Mouse (Mus musculus) CD4-positive, CD25-positive, alpha-beta regulatory T cell, adult 2 months (primary cell): ENCODE results near the gene Gpc3.

Experiments
- DNase-seq: peaks from one replicate; pipeline ENCODE4 v3.0.0-alpha.2; 2012; ENCODE audit warnings: low read depth, low spot score

The Gpc3 gene

DNA sequence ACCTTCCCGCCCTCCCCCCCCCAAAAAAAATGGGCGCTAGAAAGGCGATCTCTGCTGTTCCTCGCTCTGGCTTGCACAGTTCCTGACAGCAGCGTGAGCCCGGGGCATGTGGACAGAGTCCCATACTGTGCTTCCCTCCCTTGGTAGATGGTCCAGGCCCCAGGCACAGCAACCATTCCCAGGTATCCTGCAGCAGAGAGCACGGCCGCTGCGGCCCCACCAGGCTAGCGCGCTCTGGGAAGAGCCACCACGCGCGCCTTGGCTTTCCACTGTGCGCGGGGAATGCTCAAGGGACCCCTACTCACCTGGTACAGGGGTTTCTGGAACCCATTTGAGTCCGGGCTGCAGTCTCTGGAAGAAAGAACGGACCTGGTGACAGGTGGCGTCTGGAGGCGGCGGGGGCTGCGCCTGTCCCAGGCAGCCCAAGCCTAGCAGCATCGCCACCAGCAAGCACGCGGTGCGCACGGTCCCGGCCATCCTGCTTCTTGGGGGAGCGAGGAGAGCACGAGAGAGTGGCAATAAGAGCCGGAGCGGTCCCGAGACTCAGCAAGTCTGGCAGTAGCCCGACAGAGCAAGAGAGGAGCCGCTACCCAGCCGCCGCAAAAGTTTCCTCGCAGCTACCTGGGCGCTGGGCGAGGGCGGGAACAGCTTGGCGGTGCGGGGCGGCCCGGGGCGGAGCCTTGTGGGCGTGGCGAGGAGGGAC is at the start of gene Gpc3:
Gene Gpc3, minus strand, starts transcription at position 623 of the 703 bp plus-strand sequence.
- peak; percentile 31 for DNase-seq

DNA sequence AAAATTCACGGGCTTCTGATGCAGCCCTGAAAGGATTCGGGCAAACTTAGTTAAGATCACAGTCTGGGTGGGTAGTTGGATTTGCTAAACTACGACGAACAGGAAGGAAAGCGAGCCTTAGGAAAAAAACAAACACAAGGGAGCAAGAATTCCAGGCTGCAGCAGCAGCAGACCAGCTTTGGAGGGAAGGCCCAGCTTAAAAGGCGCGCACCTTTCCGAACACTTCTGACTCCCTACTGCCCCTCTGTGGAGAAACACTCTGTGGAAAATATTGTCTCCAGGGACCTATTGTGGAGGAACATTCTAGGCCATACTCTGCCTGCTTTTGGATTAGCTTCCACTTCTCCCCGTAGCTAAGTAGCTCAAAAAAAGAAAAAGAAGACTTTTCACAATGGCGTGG is 38.2 kb upstream of the Gpc3 start:
- DNase-seq: peak; percentile 3

DNA sequence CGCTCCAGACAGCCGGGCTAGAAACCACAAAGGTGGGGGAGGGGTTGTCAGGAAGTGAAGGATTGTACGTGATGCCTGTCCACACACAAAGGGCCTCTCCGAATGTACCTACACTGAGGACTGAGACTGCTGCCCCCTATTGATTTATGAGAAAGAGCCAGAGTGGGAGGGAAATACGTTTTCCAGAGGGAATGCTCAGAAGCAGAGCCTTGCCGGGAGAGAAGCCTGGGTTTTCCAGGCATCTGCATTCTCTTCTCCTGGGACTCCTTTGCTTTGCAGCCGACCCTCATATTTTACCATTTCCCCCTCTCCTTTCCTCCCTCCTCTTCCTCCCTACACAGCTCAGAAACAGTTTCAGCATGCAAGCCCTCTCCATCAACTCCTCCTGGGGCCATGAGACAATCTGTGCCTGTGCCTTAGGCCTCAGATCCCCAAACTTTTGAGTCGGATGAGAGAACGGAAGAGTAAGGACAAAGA is 37.8 kb upstream of the Gpc3 start:
- DNase-seq: peak; percentile 0

DNA sequence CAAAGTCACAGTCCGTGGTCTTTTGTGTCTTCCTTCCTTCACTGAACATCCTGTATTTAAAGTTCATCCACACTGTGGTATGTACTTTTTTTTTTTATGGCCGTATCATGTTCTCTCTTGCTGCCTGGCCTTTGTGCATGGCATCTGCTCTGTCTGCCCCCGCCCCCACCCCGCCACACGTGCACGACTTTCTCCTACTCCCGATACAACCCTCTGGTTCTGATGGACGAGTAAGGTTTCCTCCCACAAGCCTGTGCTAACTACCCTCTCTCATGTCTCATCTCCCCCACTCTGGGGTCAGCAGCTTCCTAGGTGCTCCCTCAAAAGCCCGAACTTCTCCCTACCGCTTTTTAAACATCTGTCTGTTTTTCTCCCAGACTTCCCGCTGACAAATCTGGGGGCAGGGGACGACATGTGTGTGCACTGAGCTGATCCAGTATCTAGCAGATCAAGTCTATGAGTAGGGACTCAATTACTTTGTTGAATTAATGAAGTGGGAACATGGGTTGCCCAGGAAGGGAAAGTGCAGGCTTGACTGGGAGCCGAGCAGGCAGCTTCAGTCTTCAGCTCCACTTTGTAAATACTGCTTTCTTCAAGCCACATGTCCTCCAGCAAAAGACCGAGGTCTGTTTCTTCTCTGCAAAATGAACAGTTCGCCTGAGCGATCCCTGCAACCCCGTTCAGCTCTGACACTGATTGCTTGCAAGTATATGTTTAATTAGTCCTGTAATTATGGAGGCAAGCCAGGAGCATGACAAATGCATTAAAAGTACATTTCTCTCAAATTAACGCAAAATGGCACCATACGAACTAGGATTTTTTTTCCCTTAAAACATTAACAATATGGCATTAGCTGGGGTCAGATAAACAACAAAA is 35.4 kb upstream of the Gpc3 start:
- no peak for DNase-seq

DNA sequence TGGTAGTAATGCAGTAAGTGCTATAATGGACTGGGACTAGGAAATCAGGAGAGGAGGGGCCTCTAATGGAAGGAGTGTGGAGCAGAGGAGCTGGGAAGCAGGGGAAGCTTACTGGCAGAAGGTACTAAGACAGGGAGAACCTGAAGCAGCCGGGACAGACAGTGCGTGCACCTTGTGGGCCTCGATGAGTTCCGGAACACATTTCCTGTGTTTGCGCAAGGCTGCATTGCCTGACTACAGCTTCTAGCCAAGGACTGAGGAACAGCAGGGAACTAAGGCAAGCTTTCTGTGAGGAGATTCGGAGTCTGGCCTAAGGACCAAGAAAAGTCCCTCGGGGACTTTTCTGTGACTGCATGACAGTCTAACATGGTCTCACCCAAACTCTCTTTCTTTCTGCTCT is 30.6 kb upstream of the Gpc3 start:
- DNase-seq: no peak

DNA sequence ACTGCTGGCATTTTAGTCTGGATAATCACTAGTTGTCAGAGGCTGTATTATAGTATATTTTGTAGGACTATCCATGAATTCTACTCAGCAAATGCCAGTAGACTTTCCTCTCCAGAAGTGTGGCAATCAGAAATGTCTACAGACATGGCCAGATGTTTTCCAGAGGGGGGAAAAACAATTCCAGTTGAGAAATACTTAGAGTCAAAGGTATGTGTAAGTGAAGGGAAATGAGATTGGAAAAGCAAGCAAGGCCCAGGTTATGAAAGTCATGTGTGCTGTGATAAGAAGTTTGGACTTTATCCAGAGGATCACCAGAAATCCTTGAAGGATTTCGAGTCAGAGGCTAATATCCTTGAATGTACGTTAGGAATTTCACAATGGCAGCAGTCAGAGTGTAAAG is 29.6 kb upstream of the Gpc3 start:
- no peak for DNase-seq

DNA sequence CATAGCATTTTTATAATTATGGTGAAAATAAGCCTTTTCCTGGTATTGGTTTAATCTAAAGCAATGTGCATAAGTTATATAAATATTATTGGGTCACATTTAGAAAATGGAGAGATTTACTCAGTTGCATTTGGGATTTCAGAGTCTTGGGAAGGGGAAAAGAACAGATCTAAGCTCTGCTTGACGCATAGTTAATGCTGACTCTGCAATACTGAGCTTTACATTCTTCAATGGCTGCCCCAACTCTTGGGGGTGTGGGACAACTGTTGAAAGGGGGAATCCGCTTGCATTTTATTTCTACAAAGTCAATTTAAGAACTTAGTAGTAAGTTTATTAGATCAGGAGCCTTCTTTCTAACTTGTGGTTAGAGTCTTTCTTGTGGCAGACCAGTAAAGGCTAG is 28.4 kb upstream of the Gpc3 start:
- no peak for DNase-seq

DNA sequence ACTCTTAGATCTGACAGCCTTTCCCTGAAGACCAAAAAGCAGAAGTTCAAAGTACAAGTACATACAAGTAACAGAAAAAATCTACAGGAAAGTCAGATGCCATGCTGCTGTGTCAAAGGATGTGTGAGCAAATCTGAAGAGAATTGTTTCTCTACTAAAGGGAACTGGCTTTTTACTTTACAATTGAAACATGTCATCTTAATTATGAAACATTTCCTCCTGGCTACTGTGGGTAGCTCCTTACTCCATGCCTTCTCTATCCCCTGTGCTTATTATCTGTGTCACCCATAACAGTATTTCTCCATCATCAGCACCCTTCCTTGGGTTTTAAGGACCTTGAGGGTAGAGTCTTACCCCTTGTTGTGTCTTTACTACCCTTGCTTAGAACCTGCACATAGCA is 23.7 kb upstream of the Gpc3 start:
- no peak for DNase-seq

DNA sequence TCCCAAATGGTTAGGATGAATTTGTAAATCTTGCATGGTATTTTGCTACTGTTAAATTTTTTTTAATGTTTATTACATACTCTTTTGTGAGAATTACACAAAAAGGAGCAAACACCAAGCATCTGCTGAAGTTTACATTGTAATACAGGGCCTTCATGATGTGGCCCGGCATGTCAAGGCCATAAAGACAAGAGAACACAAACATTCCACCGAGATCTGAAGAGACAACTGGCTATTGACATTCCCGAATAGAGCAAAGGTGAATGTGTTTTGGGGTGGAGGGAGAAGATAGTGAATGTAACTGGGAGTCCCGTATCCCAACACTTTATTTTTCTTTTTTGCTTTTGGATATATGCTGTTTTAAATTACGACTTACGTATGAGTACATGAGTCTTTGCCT is 20.2 kb upstream of the Gpc3 start:
- DNase-seq: no peak

DNA sequence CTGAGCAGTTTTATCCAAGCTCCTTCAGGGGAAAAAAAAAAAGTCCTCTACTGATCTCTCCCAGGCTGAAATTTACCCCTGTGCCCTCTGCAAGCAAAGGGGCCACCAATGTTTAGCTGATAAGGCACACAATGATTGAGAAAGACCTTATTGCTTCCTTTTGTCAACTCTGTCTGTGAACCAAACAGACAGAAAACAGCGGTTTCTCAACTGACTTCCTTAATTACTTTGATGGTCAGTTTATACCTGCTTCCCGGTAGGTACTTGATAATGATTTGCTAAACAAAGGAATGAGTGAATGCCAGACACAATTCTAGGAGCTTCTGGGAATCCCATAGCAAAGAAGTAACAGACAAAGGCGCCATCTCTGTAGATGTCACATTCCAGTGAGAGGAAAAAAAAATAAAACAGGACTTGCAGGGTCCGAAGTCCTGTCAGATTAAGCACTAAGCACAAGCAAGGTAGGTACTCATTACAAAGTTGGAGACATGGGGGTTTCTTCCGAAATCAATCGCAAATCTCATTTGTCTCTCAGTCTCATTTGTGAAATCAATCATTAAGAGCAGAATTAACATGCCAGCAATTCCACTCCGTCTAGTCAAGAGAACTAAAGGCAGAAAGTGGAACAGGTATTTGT is 19.1 kb upstream of the Gpc3 start:
- no peak for DNase-seq

DNA sequence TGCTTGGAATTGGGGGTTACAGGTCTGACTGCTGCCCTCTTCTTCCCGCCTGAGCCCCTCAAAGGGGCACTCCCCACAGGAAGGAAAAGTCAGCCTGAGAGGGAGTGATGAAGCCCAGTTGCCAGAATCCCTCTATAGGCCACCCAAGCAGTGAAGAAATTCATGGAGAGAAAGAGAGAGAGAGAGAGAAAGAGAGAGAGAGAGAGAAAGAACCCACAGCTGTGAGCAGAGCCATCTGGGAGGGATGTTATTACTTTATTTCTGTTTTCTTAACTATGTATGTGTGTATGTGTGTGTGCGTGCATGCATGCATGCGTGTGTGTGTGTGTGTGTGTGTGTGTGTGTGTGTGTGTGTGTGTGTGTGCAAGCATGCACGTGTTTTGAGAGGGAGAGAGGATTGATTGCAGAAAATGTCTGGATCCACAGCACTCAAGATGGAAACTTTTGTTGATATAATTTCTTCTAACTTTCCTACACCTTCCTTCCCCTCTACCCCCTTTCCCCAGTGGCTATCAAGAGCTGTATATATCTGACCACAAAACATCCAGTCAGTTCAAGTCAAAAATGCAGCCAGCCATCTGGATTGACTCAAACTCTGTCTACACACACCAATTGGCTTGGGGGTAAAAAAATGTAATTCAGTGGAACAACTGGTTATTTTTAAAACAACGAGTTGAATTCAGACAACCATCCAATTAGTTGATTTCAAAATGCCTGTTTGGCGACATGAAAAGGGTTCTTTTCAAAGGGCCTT is 13.4 kb upstream of the Gpc3 start:
- no peak for DNase-seq

DNA sequence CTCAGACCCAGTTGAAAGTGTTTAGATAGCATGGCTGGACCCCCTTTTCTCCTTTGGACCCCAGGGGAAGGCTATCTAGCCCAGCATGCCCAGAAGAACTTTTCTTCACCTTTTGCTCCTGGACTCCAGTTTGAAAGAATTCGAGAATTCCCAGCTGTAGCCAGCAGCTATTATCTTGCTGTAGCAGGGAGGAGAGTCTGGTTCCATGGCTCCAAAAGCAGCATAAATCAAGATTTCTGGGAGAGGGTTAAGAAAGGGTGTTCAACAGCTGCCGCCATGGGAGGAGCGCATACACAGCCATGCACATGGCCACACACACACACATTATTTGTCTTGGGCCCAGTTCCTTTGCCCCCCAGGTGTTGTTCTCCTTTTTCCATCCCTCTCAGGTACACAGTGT is 4.1 kb upstream of the Gpc3 start:
- DNase-seq: no peak

DNA sequence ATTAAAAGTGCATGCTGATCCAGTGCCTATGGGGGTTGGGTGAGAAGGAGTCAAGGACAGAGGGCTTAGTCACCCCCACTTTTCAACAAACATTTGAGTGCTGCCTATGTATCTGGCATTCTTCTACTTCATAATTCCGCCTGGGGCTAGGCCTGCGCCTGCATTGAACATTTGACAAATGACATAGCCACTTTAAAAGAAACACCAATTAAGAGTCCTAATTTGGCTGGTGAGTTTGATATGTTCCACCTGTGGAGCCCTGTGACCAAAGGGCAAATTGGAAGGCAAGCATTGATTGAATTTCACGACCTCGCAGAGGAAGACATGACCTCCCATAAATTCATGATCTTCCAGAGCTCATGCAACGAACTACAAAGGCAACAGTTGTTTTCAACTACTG is 2.4 kb upstream of the Gpc3 start:
- no peak for DNase-seq

DNA sequence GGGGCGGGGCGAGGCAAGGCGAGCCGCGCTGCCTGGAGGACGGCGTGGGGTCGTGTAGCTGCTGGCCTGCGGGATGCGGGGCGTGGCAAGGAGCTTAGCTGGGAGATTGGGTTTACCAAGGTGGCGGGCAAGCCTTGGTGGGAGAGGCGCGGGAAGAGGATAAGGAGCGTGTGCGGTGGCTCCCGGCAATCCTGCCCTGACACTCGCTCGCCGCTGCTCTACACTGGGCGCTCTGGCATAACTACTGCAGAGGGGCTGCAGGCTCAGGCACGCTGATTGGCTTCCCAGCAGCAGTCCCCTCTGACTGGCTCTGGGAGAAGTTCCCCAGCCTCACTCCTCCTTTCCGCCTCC is 256 bp upstream of the Gpc3 start:
- no peak for DNase-seq

DNA sequence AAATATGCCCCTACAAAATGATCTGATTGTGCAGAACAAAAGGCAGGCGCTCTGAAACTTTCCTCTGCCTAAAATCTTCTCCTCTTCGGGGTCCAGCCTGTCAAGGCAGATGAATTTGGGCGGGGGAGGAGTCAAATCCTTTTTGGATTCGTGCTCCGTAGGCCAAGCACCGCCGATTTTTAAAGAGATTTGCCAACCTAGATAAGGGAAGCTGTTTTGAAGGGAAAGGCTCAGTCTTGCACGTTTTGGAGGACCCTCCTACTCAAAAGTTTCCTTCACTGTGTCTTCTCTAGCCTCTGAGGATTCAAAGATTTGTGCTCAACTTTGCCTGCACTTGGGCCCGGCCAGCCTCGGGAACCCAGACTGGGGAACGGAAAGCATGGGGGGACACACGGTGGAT is 944 bp downstream of the Gpc3 start:
- no peak for DNase-seq

DNA sequence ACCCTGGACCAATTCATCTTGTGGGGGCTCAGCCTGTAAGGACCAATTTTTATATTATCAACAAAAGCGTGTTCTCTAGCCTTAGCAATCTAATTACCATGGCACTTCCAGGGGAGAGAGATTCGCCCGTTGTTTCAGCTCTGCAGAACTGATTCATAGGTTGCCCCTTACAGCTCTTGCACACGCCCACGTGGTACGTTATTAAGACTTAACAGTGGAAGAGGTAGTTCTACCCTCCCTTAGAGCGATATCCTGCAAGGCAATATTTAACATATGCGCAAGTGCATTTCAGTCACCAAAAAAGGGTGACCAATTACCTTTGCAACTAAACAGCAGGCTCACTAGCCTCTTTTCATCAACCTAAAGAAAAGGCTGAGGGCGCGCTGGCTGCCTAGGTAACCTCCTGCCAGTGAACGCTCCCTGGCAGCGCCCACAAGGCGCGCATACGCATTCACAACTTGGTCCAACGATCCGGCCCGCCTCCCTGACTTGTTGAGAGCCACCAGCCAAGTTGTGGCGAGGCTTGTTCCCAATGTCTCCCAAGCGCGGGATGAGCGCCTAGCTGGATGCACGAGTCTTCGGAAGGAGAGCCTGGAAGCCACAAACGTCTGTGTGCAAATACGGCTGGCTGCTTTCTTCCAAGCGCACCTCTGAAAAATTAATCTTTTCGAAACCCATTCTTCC is 1.6 kb downstream of the Gpc3 start:
- no peak for DNase-seq

DNA sequence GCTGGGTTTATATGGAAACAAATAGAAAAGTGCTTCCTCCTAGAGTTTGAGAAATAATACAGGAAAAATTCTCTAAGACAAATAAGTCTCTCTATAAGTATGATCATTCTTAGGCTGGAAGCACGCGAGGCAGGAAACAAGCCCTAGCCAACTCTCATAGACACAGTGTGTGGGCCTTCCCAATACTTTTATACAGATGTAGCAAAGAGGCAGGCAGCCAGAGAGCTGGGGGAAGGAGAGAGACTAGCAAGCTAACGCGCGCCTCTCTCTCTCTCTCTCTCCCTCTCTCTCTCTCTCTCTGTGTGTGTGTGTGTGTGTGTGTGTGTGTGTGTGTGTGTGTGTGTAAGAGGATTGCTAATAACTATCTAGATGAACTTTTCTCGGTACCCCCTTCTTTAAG is 2.2 kb downstream of the Gpc3 start:
- DNase-seq: no peak

DNA sequence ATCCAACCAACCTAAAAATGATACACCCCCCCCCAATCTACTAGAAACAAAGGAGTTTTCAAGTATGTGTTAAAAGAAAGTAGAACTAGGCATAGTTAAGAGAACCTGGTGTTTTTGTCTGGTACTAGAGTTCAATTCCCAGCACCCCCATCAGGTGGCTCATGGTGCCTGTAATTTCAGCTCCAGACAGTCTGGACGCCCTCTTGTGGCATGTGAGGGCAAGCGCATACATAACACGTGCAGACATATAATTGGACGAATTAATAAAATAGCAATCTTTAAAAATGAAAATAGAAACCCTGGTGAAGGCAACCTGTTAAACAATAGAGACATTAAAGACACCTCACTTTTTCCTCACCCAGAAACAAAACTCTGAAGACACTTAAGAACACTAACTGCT is 10.6 kb downstream of the Gpc3 start:
- DNase-seq: no peak

DNA sequence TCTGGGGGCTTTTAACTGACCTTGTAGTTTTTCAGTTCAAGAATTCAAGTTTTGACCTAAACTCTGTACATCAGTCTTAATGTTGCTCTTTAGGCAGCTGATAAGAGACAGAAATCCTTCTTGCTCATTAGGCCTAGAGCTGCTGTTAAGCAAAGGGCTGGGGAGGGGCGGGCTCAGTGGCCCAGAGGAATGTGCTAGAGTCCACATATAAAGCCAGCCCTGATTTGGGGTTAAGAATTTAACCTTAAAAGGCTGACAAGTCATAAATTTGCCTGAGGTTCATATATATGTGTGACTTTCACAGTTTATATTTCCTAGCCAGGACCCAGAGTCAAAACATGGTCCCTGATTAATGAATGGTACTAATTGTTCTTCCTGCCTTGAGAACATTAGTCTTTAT is 14.5 kb downstream of the Gpc3 start:
- no peak for DNase-seq

DNA sequence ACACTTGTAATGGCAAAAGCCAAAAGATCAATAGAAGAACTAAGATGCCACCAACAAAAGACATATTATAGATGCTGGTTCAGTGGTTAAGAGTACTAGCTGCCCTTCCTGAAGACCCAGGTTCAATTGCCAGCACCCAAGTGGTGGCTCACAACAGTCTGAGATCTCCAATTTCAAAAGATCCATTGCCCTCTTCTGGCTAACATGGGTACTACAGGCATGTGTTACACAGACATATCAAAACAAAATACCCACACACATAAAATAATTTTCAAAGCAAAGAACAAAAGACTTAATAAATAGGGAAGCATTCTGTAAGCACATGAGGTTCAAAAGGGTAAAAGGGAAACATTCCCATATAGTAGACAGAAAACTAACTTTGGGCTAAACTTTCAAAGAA is 26.1 kb downstream of the Gpc3 start:
- peak; percentile 5 for DNase-seq

DNA sequence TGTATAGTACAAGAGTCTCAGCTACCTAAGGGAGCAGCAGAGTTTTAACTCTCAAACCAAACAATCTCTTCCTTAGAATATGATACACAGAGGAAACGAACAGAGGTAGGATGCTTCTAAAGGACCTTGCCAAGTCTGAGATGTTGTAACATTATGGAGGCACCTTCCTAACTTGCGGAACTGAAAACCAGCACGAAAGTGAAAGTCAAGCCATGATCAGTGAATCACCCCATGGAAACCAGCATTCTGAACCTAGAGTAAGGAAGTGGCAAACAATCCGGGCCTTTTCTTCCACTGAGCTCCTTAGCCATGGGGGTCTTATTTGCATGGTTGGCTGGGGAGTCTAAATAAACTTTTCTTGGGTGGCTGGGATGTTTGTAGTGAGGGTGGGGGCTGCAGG is 53.8 kb downstream of the Gpc3 start:
- no peak for DNase-seq
